Mouse (Mus musculus): ENCODE measurements at regions not wholly inside any gene's neighbourhood (a gene's known extent, or its start where the extent isn't known, plus 50 kb on each side); places are given as distances from the start of the nearest gene placed in this dataset.

GRCm38 (mm10) chr11:94882687-94883383 is 53.2 kb upstream of the Col1a1 start:
- POLR2A ChIA-PET, result interaction anchor here in 2 of 4 experiments (0.5 to 1.0 kb wide), 2 partner anchors 122 to 446 kb away, joined by 3 read pairs; no protein-coding TSS in a partner anchor
- CTCF ChIA-PET, result interaction anchor here in 2 of 4 experiments (0.6 to 2.5 kb wide), 3 partner anchors 11 to 1992 kb away, joined by 5 to 12 read pairs (median 8); no protein-coding TSS in a partner anchor

- ChIA-PET CTCF (interaction anchor here in 3 of 4 experiments (0.5 to 2.5 kb wide), 13 partner anchors 10 to 1992 kb away, joined by 3 to 15 read pairs (median 6); no protein-coding TSS in a partner anchor), POLR2A (interaction anchor here in 3 of 4 experiments (0.5 to 1.8 kb wide), 6 partner anchors 38 to 853 kb away, joined by 3 to 5 read pairs (median 3); no protein-coding TSS in a partner anchor)
Observed at GRCm38 (mm10) chr11:94881982-94882686, 53.9 kb upstream of the Col1a1 start.

GRCm38 (mm10) chr11:94880896-94881840 is 54.9 kb upstream of the Col1a1 start:
- ChIA-PET POLR2A (interaction anchor here (0.6 to 1.8 kb wide), 8 partner anchors 9 to 1403 kb away, joined by 3 to 5 read pairs (median 4); no protein-coding TSS in a partner anchor), CTCF (interaction anchor here (0.5 to 2.6 kb wide), 26 partner anchors 9 to 918 kb away, joined by 3 to 21 read pairs (median 4); partner anchors contain the start of gene Col1a1 (in 1 of the 4))

- ChIA-PET POLR2A (no interaction called here), CTCF (interaction anchor here in 2 of 4 experiments (0.5 to 2.1 kb wide), 5 partner anchors 10 to 91 kb away, joined by 3 to 5 read pairs (median 4); no protein-coding TSS in a partner anchor)
Observed at GRCm38 (mm10) chr11:94876707-94877106, 59.3 kb upstream of the Col1a1 start.

- CTCF ChIA-PET, result interaction anchor here in 3 of 4 experiments (0.7 to 1.2 kb wide), 3 partner anchors 67 to 383 kb away, joined by 3 to 7 read pairs (median 4); no protein-coding TSS in a partner anchor
- POLR2A ChIA-PET, result interaction anchor here in 1 of 4 experiments (0.6 kb wide), 1 partner anchor 664 kb away, joined by 3 read pairs; the partner anchor contains the start of gene Tob1
Observed at GRCm38 (mm10) chr11:94875026-94875425, 61.0 kb upstream of the Col1a1 start.

GRCm38 (mm10) chr11:94874155-94874561 is 61.9 kb upstream of the Col1a1 start:
- ChIA-PET CTCF (no interaction called here), POLR2A (no interaction called here)

- ChIA-PET POLR2A (no interaction called here), CTCF (no interaction called here)
Observed at GRCm38 (mm10) chr11:94873693-94874092, 62.3 kb upstream of the Col1a1 start.

GRCm38 (mm10) chr11:94872921-94873320 is 63.1 kb upstream of the Col1a1 start:
- CTCF ChIA-PET, result interaction anchor here (0.5 to 1.8 kb wide), 8 partner anchors 8 to 633 kb away, joined by 3 to 11 read pairs (median 6); partner anchors contain the start of gene Col1a1 (in 1 of the 4)
- POLR2A ChIA-PET, result interaction anchor here in 1 of 4 experiments (1.3 kb wide), 1 partner anchor 9 kb away, joined by 4 read pairs; no protein-coding TSS in a partner anchor

- POLR2A ChIA-PET, result interaction anchor here in 2 of 4 experiments (0.7 to 0.9 kb wide), 3 partner anchors 67 to 366 kb away, joined by 3 to 7 read pairs (median 4); no protein-coding TSS in a partner anchor
- CTCF ChIA-PET, result interaction anchor here (0.7 to 5.7 kb wide), 38 partner anchors 9 to 1329 kb away, joined by 3 to 151 read pairs (median 5); partner anchors contain the start of gene Col1a1 (in 4 of the 4)
Observed at GRCm38 (mm10) chr11:94870341-94870740, 65.7 kb upstream of the Col1a1 start.

- CTCF ChIA-PET, result interaction anchor here (0.7 to 5.7 kb wide), 37 partner anchors 9 to 382 kb away, joined by 3 to 151 read pairs (median 5); partner anchors contain the start of gene Col1a1 (in 4 of the 4)
- POLR2A ChIA-PET, result interaction anchor here in 2 of 4 experiments (0.8 to 0.9 kb wide), 2 partner anchors 67 to 140 kb away, joined by 3 to 4 read pairs; no protein-coding TSS in a partner anchor
Observed at GRCm38 (mm10) chr11:94869866-94870265, 66.2 kb upstream of the Col1a1 start.

- POLR2A ChIA-PET, result interaction anchor here (0.5 to 1.2 kb wide), 10 partner anchors 27 to 317 kb away, joined by 3 to 8 read pairs (median 4); partner anchors contain the start of gene Rsad1 (in 1 of the 4)
Observed at GRCm38 (mm10) chr11:94866176-94866967, 69.7 kb upstream of the Col1a1 start.

GRCm38 (mm10) chr11:94850129-94850528 is 67.6 kb upstream of the Tmem92 start:
- ChIA-PET POLR2A (no interaction called here), CTCF (interaction anchor here (0.6 to 2.3 kb wide), 29 partner anchors 11 to 134 kb away, joined by 3 to 9 read pairs (median 4); partner anchors contain the start of gene Col1a1 (in 1 of the 4))

More at GRCm38 (mm10) chr11:94866176-94866967, 69.7 kb upstream of the Col1a1 start:
- CTCF ChIA-PET, result interaction anchor here (0.5 to 5.7 kb wide), 110 partner anchors 10 to 1198 kb away, joined by 3 to 151 read pairs (median 4); partner anchors contain the start of genes Col1a1 (in 3 of the 4) and Tmem92 (in 1 of the 4)

- POLR2A ChIA-PET, result interaction anchor here in 2 of 4 experiments (0.6 to 1.6 kb wide), 6 partner anchors 11 to 822 kb away, joined by 3 to 4 read pairs (median 3); no protein-coding TSS in a partner anchor
- CTCF ChIA-PET, result interaction anchor here (0.5 to 4.2 kb wide), 33 partner anchors 9 to 384 kb away, joined by 3 to 41 read pairs (median 5); no protein-coding TSS in a partner anchor
Observed at GRCm38 (mm10) chr11:94839133-94839532, 56.6 kb upstream of the Tmem92 start.

GRCm38 (mm10) chr11:94838140-94838539 is 55.6 kb upstream of the Tmem92 start:
- POLR2A ChIA-PET, result interaction anchor here in 2 of 4 experiments (0.6 to 1.6 kb wide), 3 partner anchors 12 to 262 kb away, joined by 3 to 4 read pairs (median 3); no protein-coding TSS in a partner anchor

GRCm38 (mm10) chr11:94836347-94836746 is 53.8 kb upstream of the Tmem92 start:
- ChIA-PET CTCF (interaction anchor here in 3 of 4 experiments (0.6 to 4.2 kb wide), 8 partner anchors 13 to 1696 kb away, joined by 3 to 27 read pairs (median 4); no protein-coding TSS in a partner anchor), POLR2A (interaction anchor here in 1 of 4 experiments (0.7 kb wide), 1 partner anchor 110 kb away, joined by 3 read pairs; no protein-coding TSS in a partner anchor)

More at GRCm38 (mm10) chr11:94838140-94838539, 55.6 kb upstream of the Tmem92 start:
- CTCF ChIA-PET, result interaction anchor here (0.5 to 4.2 kb wide), 26 partner anchors 8 to 421 kb away, joined by 3 to 41 read pairs (median 5); no protein-coding TSS in a partner anchor
